Mouse (Mus musculus) testis, adult 2 months (tissue): ENCODE measurements at regions not wholly inside any gene's neighbourhood (a gene's known extent, or its start where the extent isn't known, plus 50 kb on each side); places are given as distances from the start of the nearest gene placed in this dataset.
A peak's percentile ranks its signal among the peaks of the same experiment; 100 is the strongest.

Experiments used
- H3K27ac ChIP-seq: fragments of 200-500 bp; 2 replicates; pipeline ENCODE4 v1.5.1; 2012; ENCODE audit warnings: low read depth, low read length; ENCODE audit not compliant: control insufficient read depth, insufficient read depth
- H3K27me3 ChIP-seq: fragments of 200-500 bp; 2 replicates; pipeline ENCODE4 v1.6.1; 2012; ENCODE audit warnings: mild to moderate bottlenecking, low read length, moderate library complexity; ENCODE audit not compliant: control insufficient read depth, insufficient read depth
- H3K36me3 ChIP-seq: fragments of 200-500 bp; 2 replicates; pipeline ENCODE4 v1.6.1; 2012; ENCODE audit warnings: mild to moderate bottlenecking, low read length; ENCODE audit not compliant: control insufficient read depth, insufficient read depth
- H3K4me1 ChIP-seq: fragments of 200-500 bp; 2 replicates; pipeline ENCODE4 v1.6.1; 2012; ENCODE audit warnings: low read length; ENCODE audit not compliant: control insufficient read depth, insufficient read depth
- H3K4me3 ChIP-seq: fragments of 200-500 bp; 2 replicates; pipeline ENCODE4 v1.5.1; 2012; ENCODE audit warnings: low read depth, mild to moderate bottlenecking, low read length, moderate library complexity, mixed read lengths; ENCODE audit not compliant: control insufficient read depth
- CTCF ChIP-seq: fragments of 200-500 bp; IDR thresholded peaks from 2 replicates; pipeline ENCODE4 v1.5.1; 2012; ENCODE audit warnings: low read depth, mild to moderate bottlenecking, inconsistent platforms, low read length, moderate library complexity; ENCODE audit not compliant: control insufficient read depth, insufficient read depth, insufficient replicate concordance
- POLR2A ChIP-seq: fragments of 200-500 bp; IDR thresholded peaks from 2 replicates; pipeline ENCODE4 v1.6.1; 2012; ENCODE audit warnings: low read depth, mild to moderate bottlenecking, inconsistent platforms, low read length, moderate library complexity; ENCODE audit not compliant: control insufficient read depth

DNA sequence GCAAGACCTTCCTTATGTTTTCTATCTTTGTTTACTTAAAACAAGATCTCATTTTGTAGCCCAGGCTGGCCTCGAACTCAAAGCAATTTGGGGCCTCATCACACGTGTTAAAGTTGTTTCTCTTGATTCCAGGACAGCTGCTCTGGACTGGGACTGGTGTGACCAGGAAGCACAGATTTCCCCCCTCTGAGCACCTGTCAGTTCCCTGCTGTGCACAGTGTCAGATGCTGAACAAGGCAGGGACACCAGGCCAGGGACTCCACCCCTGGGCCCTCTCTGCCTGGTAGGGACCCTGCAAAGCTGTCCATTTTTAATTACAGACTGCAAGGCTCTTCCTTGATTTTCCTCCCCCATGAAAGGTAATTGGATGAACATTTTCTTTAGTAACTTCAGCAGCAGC is 185.8 kb upstream of the Irx5 start:
- Histone ChIP-seq H3K27ac (no peak overlapping the region), H3K4me1 (no peaks in the 10 kb centered on the region), H3K27me3 (no peaks in the 10 kb centered on the region), H3K36me3 (no peaks in the 10 kb centered on the region), H3K4me3 (peak overlapping the region; percentile 37)
- no peak for TF ChIP-seq CTCF
- no peak for TF ChIP-seq POLR2A

DNA sequence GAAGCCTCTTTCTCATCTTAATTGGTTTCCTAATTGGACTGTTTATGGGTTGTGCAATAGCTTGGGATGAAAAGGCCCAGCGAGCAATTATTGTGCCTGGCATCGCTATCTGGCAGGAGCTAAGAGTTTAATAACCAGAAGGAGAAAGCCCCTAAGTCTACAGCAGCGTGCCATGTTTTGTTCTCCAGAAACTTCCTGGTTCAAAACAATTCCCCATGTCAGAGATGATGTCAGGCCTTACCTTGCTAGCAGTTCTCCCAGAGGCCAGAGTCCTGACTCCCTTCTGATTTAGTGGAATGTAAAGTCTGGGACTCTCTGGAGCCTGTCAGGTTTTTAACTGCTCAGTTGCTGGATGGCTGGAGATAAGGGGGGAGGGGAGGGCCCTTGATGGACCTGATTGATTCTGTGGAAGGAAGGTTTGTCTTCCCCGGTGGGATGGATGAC is 190.1 kb upstream of the Irx5 start:
- no peak for TF ChIP-seq CTCF
- TF ChIP-seq POLR2A, result no peak
- H3K4me3 ChIP-seq, result no peak overlapping the region
- H3K36me3 ChIP-seq, result no peaks in the 10 kb centered on the region
- H3K4me1 ChIP-seq, result no peaks in the 10 kb centered on the region
- H3K27me3 ChIP-seq, result no peaks in the 10 kb centered on the region
- no peak overlapping the region for H3K27ac ChIP-seq

DNA sequence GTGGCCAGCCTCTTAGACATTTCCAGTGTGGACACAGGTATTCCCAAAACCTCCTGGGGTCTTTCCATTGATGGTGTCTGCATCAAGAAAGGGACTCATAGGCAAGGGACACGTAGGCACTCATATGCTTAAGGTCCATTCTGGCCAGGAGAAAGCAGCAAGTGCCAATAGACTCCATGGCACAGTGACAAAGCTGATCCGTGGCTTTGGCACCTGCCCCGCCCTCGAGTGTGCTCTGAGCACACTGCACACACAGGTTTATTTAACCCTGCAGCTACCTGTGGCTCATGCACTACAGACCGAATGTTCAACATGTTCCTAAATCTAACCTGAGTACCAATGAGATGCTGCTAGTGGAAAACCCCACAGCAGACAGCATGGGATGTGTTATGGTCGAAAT is 192.1 kb upstream of the Irx5 start:
- Histone ChIP-seq H3K27me3 (no peaks in the 10 kb centered on the region), H3K27ac (no peak overlapping the region), H3K4me3 (no peak overlapping the region), H3K4me1 (no peaks in the 10 kb centered on the region), H3K36me3 (no peaks in the 10 kb centered on the region)
- no peak for TF ChIP-seq POLR2A
- TF ChIP-seq CTCF, result no peak

DNA sequence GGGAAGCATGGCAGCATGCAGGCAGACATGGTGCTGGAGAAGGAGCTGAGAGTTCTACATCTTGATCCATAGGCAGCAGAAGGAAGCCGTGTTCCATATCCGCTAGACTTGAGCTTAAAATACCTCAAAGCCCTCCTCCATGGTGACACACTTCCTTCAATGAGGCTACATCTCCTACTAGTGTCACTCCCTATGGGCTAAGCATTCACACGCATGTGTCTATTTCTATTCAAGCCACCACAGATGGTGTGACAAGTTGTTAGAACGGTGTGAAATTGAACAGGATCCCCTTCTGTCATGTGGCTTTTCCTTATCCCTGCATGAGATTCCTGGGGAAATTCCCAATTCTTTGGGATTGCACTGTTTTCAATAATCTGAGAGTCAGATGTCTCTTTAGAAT is 192.9 kb upstream of the Irx5 start:
- TF ChIP-seq POLR2A (no peak), CTCF (no peak)
- H3K4me3 ChIP-seq, result no peak overlapping the region
- H3K36me3 ChIP-seq, result no peaks in the 10 kb centered on the region
- no peaks in the 10 kb centered on the region for H3K27me3 ChIP-seq
- no peak overlapping the region for H3K27ac ChIP-seq
- no peaks in the 10 kb centered on the region for H3K4me1 ChIP-seq

DNA sequence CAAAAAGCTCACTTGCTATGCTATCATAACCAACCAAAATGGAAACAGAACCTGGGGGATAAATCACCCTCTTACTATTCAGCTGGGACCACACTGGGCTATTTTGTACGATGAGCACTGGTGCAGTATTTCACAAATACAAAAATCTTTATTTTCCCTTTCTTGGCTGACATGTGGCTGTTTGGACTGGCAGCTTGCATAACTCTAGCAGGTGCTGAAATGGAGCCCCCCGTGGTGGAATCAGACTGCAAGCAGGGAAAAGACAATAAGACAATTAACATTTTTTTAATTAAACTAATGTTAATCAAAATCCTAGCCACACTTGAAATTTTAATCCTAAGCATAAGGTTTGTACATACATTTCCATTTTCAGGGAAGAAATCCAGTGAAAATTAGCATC is 196.4 kb upstream of the Irx5 start:
- Histone ChIP-seq H3K4me3 (no peak overlapping the region), H3K36me3 (no peaks in the 10 kb centered on the region), H3K27me3 (no peaks in the 10 kb centered on the region), H3K27ac (no peak overlapping the region), H3K4me1 (no peaks in the 10 kb centered on the region)
- TF ChIP-seq POLR2A (no peak), CTCF (no peak)

DNA sequence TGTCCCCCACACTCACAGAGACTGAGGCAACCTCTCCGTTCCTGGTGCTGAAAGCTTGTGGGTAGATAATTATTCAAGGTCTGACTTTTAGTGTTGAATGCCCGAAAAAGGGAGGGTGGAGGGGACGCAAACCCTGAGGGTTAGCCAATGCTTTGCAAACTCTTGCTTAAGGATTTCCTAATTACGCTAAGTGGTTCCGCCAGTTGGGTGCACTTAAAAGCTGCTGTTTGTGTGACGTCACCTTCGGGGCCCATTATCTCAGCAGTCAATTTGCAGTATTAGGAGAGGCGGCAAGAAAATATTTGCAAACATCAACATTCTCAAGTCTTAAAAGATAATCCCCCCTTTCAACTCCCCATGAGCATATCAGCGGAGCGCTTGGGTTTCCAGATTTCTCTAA is 199.2 kb upstream of the Irx5 start:
- Histone ChIP-seq H3K27ac (no peak overlapping the region), H3K27me3 (no peaks in the 10 kb centered on the region), H3K4me3 (no peak overlapping the region), H3K4me1 (no peaks in the 10 kb centered on the region), H3K36me3 (no peaks in the 10 kb centered on the region)
- TF ChIP-seq POLR2A, result no peak
- TF ChIP-seq CTCF, result no peak

DNA sequence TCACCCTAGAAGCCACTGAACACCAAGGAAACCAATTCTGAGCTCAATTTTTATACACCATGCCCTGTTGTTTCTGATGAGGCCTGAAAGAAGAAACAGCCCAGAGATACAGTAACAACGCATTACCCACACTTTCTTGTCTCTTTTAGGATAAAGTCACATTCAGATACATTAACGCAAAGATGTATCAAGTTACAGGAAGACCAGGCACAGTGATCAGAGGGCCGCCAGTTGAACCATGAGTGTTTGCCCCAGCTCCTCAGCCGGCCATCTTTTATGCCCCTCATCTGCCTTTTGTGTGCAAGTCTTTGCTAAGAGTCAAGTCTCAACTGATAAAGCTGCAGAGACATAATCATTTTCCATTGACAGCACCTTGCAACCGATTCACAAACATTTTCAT is 204.9 kb upstream of the Irx5 start:
- H3K4me1 ChIP-seq, result no peaks in the 10 kb centered on the region
- no peak overlapping the region for H3K4me3 ChIP-seq
- H3K27ac ChIP-seq, result no peak overlapping the region
- H3K36me3 ChIP-seq, result no peaks in the 10 kb centered on the region
- H3K27me3 ChIP-seq, result no peaks in the 10 kb centered on the region
- TF ChIP-seq CTCF, result no peak
- no peak for TF ChIP-seq POLR2A

DNA sequence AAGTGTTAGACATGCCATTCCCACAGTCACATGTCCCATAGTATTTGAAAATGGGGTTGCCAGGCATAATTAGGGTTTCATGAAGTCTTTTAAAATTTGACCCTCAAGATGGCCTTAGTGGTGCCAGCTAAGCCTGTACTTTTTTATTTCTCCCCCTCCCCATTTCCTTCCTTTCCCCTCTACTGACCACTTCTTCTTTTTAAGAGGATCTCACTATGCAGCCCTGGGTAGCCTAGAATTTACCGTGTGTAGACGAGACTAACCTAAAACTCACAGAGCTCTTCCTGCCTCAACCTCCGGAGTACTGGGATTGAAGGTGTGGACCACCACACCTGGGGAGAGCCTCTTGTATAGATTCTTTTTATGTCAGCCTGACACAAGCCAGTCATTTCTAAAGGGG is 209.8 kb upstream of the Irx5 start:
- no peaks in the 10 kb centered on the region for H3K36me3 ChIP-seq
- no peak for TF ChIP-seq POLR2A
- no peak for TF ChIP-seq CTCF
- no peaks in the 10 kb centered on the region for H3K4me1 ChIP-seq
- H3K27ac ChIP-seq, result no peak overlapping the region
- H3K4me3 ChIP-seq, result no peak overlapping the region
- H3K27me3 ChIP-seq, result no peaks in the 10 kb centered on the region
